Mouse (Mus musculus): ENCODE results near the gene Rnf186.

DNA sequence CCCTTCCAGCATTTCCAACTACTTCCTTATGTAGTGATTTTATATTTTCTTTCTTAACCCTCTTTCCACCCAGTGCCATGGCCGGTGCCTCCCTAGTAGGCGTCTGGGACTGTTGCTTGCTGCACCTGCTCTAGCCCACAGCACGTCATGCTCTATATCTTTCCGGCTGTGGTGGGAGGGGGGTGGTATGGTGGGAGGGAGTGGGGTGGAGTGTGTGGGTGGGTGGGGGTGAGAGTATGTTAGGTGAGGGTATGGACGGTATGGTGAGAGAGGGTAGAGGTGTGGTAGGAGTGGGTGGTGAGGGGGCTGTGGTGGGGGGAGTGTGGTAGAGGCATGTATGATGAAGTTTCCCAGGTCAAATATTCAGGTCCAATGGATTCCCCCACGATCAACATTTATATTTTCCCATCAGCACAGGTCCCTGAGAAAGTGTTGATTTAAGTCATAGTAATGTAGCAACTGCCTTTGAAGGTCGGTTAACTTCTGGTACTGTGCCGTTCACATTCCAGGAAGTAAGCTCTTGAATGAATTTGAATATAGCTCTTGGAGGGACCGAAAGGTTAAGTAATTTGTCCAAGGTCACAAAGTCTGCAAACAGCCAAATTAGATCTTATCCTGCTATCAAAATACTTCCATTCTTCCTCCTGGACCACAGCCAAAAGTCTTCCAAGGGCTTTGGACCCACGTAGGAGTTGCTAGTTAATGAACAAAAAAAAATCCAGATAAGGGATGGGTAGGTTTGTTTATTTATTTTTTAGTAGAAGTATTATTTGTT is 28.2 kb upstream of the Rnf186 start:
- TF ChIP-seq CTCF (IDR thresholded peaks at IDR 0.05; ENCODE audit: low read depth, low read length), result no peak
- TF ChIP-seq POLR2A (IDR thresholded peaks at IDR 0.05; ENCODE audit: borderline replicate concordance, low read depth, low read length), result no peak
